Mouse (Mus musculus) G1E (cell line): Measurements from ENCODE around the gene Arhgap30.

Source experiments
- CTCF ChIP-seq: IDR thresholded peaks from 2 replicates; pipeline ENCODE4 v1.5.1; 2012; ENCODE audit warnings: low read depth, low read length, inconsistent platforms, mixed read lengths
- GATA1 ChIP-seq: IDR thresholded peaks from 2 replicates; pipeline ENCODE4 v1.6.1; 2012; ENCODE audit warnings: borderline replicate concordance, low read length, inconsistent platforms, mixed read lengths
- POLR2AphosphoS5 ChIP-seq: IDR thresholded peaks from 2 replicates; pipeline ENCODE4 v1.6.1; 2012; ENCODE audit warnings: low read depth, low read length, inconsistent platforms; ENCODE audit not compliant: insufficient replicate concordance
- TAL1 ChIP-seq: conservative IDR thresholded peaks from 2 replicates; pipeline ENCODE4 v1.6.1; 2012; ENCODE audit warnings: low read depth, low read length, inconsistent platforms, mixed read lengths

DNA sequence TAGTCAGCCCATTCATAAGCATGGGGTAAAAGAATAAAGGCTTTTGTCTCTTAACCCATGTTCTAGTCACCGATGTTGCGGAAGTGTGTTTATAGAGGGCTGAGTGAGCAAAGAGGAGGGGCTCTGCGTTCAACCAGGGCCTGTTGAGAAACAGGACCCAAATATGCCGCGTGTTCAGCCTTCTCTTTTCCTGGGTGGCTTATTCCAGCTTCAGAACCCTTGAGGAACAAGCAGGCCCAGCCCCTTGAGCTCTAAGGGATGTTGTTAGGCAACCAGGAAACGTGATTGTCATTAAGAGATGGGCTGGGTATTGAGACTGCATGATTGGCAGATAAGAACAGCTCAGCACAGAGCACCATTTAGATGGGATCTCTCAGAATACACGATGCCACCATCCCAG, 22.8 kb upstream of the Arhgap30 start:
- TF ChIP-seq CTCF (no peak), GATA1 (no peak), TAL1 (no peak), POLR2AphosphoS5 (no peak)
